Mouse (Mus musculus): ENCODE results near the gene Dnase2b.

DNA sequence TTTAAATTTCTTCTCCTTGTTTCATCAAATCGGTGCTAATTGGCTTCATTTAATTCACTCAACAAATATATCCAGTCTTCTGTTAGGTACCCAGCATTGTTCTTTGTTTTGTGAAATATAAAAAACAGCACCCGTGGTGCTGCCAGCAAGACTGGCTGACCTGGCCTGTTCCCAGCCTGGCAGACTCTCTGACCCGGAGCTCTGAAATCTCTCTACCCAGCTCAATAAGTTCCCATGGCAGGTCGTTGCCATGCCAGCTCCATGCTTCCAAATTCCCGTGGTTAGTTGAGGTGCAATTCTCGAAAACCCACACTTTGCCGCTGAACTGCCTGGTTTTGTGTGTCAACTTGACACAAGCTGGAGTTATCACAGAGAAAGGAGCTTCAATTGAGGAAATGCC, 60.6 kb downstream of the Dnase2b start:
- TF ChIP-seq GATA1 (IDR thresholded peaks at IDR 0.05; ENCODE audit: borderline replicate concordance, low read length) = no peak
- TF ChIP-seq FLI1 (IDR thresholded peaks at IDR 0.05; ENCODE audit: low read length) = no peak
